Mouse (Mus musculus): ENCODE results near the gene Ciart. TPM values are rescaled to one million over a fixed set of nuclear protein-coding genes. Genes with fewer than 3 reads are reported as not detected.
"Not testable (repeated sequence)": the region's sequence is repeated elsewhere in the genome, so short reads cannot be mapped to it uniquely, and the experiment has no call there.

Gene Ciart
- 0.56 and 1.3 TPM in 2 replicates for total RNA-seq (2015)
- 2.8 and 3.3 TPM in 2 replicates for total RNA-seq (2017)

- ATAC-seq (replicated peaks; ENCODE audit: poor library complexity) = peak; percentile 97
These were observed at the start of gene Ciart for GRCm38 (mm10) chr3:95881979-95882815. TSS of gene Ciart (minus strand) at chr3:95882251.

GRCm38 (mm10) chr3:95931471-95931870 lies 49.4 kb upstream of the Ciart start:
- no peak for ATAC-seq (replicated peaks; ENCODE audit: poor library complexity)

- no peak; the same call in 1 of the 2 replicates for ATAC-seq (replicated peaks; ENCODE audit: poor library complexity)
These were observed 48.4 kb upstream of the Ciart start for GRCm38 (mm10) chr3:95930471-95930789.

- ATAC-seq (replicated peaks; ENCODE audit: poor library complexity) = peak; percentile 15
These were observed 47.8 kb upstream of the Ciart start for GRCm38 (mm10) chr3:95929581-95930470.

- peak; percentile 93 for ATAC-seq (replicated peaks; ENCODE audit: poor library complexity)
These were observed 46.8 kb upstream of the Ciart start, which contains the start of gene Anp32e for GRCm38 (mm10) chr3:95928658-95929503. TSS of gene Anp32e (plus strand) at chr3:95929246.

- ATAC-seq (replicated peaks; ENCODE audit: poor library complexity) = no peak
These were observed 46.2 kb upstream of the Ciart start for GRCm38 (mm10) chr3:95928261-95928657.

- ATAC-seq (replicated peaks; ENCODE audit: poor library complexity) = no peak
These were observed 43.0 kb upstream of the Ciart start for GRCm38 (mm10) chr3:95925087-95925486.

- ATAC-seq (replicated peaks; ENCODE audit: poor library complexity) = no peak
These were observed 42.1 kb upstream of the Ciart start for GRCm38 (mm10) chr3:95924185-95924584.

- not testable (repeated sequence) for ATAC-seq (replicated peaks; ENCODE audit: poor library complexity)
These were observed 41.4 kb upstream of the Ciart start for GRCm38 (mm10) chr3:95923429-95923828.

- ATAC-seq (replicated peaks; ENCODE audit: poor library complexity) = not testable (repeated sequence)
These were observed 38.5 kb upstream of the Ciart start for GRCm38 (mm10) chr3:95920532-95920931.

- peak; percentile 61 for ATAC-seq (replicated peaks; ENCODE audit: poor library complexity)
These were observed 34.7 kb upstream of the Ciart start for GRCm38 (mm10) chr3:95916760-95917159.

- ATAC-seq (replicated peaks; ENCODE audit: poor library complexity) = peak; percentile 50
These were observed 32.7 kb upstream of the Ciart start for GRCm38 (mm10) chr3:95914706-95915105.

- ATAC-seq (replicated peaks; ENCODE audit: poor library complexity) = no peak
These were observed 25.6 kb upstream of the Ciart start for GRCm38 (mm10) chr3:95907613-95908012.

GRCm38 (mm10) chr3:95906860-95907259 lies 24.8 kb upstream of the Ciart start:
- peak; percentile 67 for ATAC-seq (replicated peaks; ENCODE audit: poor library complexity)

GRCm38 (mm10) chr3:95905940-95906492 lies 24.0 kb upstream of the Ciart start:
- peak; percentile 71 for ATAC-seq (replicated peaks; ENCODE audit: poor library complexity)

GRCm38 (mm10) chr3:95905146-95905939 lies 23.3 kb upstream of the Ciart start:
- no peak; the same call in 1 of the 2 replicates for ATAC-seq (replicated peaks; ENCODE audit: poor library complexity)

GRCm38 (mm10) chr3:95904568-95904967 lies 22.5 kb upstream of the Ciart start, which contains the start of gene Car14:
TSS of gene Car14 (minus strand) at chr3:95904691.
- no peak for ATAC-seq (replicated peaks; ENCODE audit: poor library complexity)

- no peak for ATAC-seq (replicated peaks; ENCODE audit: poor library complexity)
These were observed 21.9 kb upstream of the Ciart start for GRCm38 (mm10) chr3:95903753-95904502.

GRCm38 (mm10) chr3:95902643-95903042 lies 20.6 kb upstream of the Ciart start:
- no peak for ATAC-seq (replicated peaks; ENCODE audit: poor library complexity)

Measured in megakaryocyte progenitor cell, adult 5-6 weeks (primary cell).